Mouse (Mus musculus): ENCODE data around the gene Ccdc155.

Gene Ccdc155

GRCm38 (mm10) chr7:45144368-45145174 lies 60.1 kb downstream of the Ccdc155 start:
- no peak for DNase-seq (ENCODE audit: low read depth)

- DNase-seq (ENCODE audit: low read depth): no peak
Observed at GRCm38 (mm10) chr7:45141914-45142313, 62.8 kb downstream of the Ccdc155 start.

- no peak for DNase-seq (ENCODE audit: low read depth)
Observed at GRCm38 (mm10) chr7:45141319-45141718, 63.4 kb downstream of the Ccdc155 start.

GRCm38 (mm10) chr7:45139904-45140723 lies 64.6 kb downstream of the Ccdc155 start:
- no peak for DNase-seq (ENCODE audit: low read depth)

GRCm38 (mm10) chr7:45138403-45138802 lies 66.3 kb downstream of the Ccdc155 start:
- DNase-seq (ENCODE audit: low read depth): no peak

- DNase-seq (ENCODE audit: low read depth): peak; percentile 87
Observed at GRCm38 (mm10) chr7:45137171-45138006, 67.3 kb downstream of the Ccdc155 start.

- peak; percentile 89 for DNase-seq (ENCODE audit: low read depth)
Observed at GRCm38 (mm10) chr7:45135993-45136567, 68.6 kb downstream of the Ccdc155 start, which contains the start of the genes Gm45713 and Flt3l. TSS of gene Gm45713 (minus strand) at chr7:45136231. TSS of gene Flt3l (minus strand) at chr7:45136432.

GRCm38 (mm10) chr7:45135370-45135769 lies 69.3 kb downstream of the Ccdc155 start:
- no peak for DNase-seq (ENCODE audit: low read depth)

GRCm38 (mm10) chr7:45134544-45135026 lies 70.1 kb downstream of the Ccdc155 start:
- peak; percentile 90 for DNase-seq (ENCODE audit: low read depth)
